Mouse (Mus musculus) cerebral cortex, adult 2 months (tissue): ENCODE measurements around the gene Vmn1r85.

Experiments used
- WGBS: fragments of 180-500 bp; shearing (Covaris S2); methylation state at CpG from one replicate; pipeline ENCODE4 v1.1.7; 2018; 5-methylcytosine and 5-hydroxymethylcytosine counted together

Gene Vmn1r85

GRCm38 (mm10) chr7:13095073-13095472, at the start of gene Vmn1r85:
TSS of gene Vmn1r85 (minus strand) at chr7:13095173.
- WGBS: 59% methylated on average over 3 of the region's 3 CpGs

- 93% methylated on average over 1 of the region's 1 CpGs for WGBS
Measured at GRCm38 (mm10) chr7:13140057-13140456, 45.1 kb upstream of the Vmn1r85 start, which contains the start of gene Vmn1r87. TSS of gene Vmn1r87 (minus strand) at chr7:13140157.

GRCm38 (mm10) chr7:13131856-13132255, 36.9 kb upstream of the Vmn1r85 start:
- 96% methylated on average over 2 of the region's 2 CpGs for WGBS

GRCm38 (mm10) chr7:13123554-13124153, 28.7 kb upstream of the Vmn1r85 start:
- WGBS: 2% methylated on average over 18 of the region's 34 CpGs

GRCm38 (mm10) chr7:13119817-13120216, 24.8 kb upstream of the Vmn1r85 start, which contains the start of gene Vmn1r86:
TSS of gene Vmn1r86 (minus strand) at chr7:13119917.

GRCm38 (mm10) chr7:13072293-13072692, 22.7 kb downstream of the Vmn1r85 start:
- 68% methylated on average over 5 of the region's 5 CpGs for WGBS

GRCm38 (mm10) chr7:13063399-13063798, 31.6 kb downstream of the Vmn1r85 start:
- 52% methylated on average over 2 of the region's 2 CpGs for WGBS

- 87% methylated on average over 9 of the region's 9 CpGs for WGBS
Measured at GRCm38 (mm10) chr7:13059536-13059935, 35.4 kb downstream of the Vmn1r85 start.

GRCm38 (mm10) chr7:13056913-13057700, 37.9 kb downstream of the Vmn1r85 start:
- 65% methylated on average over 8 of the region's 8 CpGs for WGBS

- under 1% methylated on average over 41 of the region's 41 CpGs for WGBS
Measured at GRCm38 (mm10) chr7:13054287-13055010, 40.5 kb downstream of the Vmn1r85 start, which contains the start of gene Mzf1. TSS of gene Mzf1 (minus strand) at chr7:13054764.

GRCm38 (mm10) chr7:13053961-13054286, 41.0 kb downstream of the Vmn1r85 start:
- WGBS: 1% methylated on average over 15 of the region's 15 CpGs

- WGBS: 90% methylated on average over 2 of the region's 2 CpGs
Measured at GRCm38 (mm10) chr7:13053501-13053900, 41.5 kb downstream of the Vmn1r85 start.

- 90% methylated on average over 13 of the region's 13 CpGs for WGBS
Measured at GRCm38 (mm10) chr7:13053001-13053400, 42.0 kb downstream of the Vmn1r85 start.

- 9% methylated on average over 2 of the region's 2 CpGs for whole genome bisulfite sequencing
Measured at GRCm38 (mm10) chr7:13046084-13046483, 48.9 kb downstream of the Vmn1r85 start.

GRCm38 (mm10) chr7:13044254-13044625, 50.7 kb downstream of the Vmn1r85 start:
- 10% methylated on average over 23 of the region's 23 CpGs for WGBS

- WGBS: 10% methylated on average over 88 of the region's 88 CpGs
Measured at GRCm38 (mm10) chr7:13043445-13044253, 51.3 kb downstream of the Vmn1r85 start.

- 59% methylated on average over 16 of the region's 16 CpGs for WGBS
Measured at GRCm38 (mm10) chr7:13043120-13043444, 51.9 kb downstream of the Vmn1r85 start.

- 83% methylated on average over 6 of the region's 6 CpGs for WGBS
Measured at GRCm38 (mm10) chr7:13042511-13042910, 52.5 kb downstream of the Vmn1r85 start.

GRCm38 (mm10) chr7:13041256-13041655, 53.7 kb downstream of the Vmn1r85 start:
- 92% methylated on average over 1 of the region's 1 CpGs for WGBS

- WGBS: 43% methylated on average over 1 of the region's 1 CpGs
Measured at GRCm38 (mm10) chr7:13039181-13039580, 55.8 kb downstream of the Vmn1r85 start.

- WGBS: 4% methylated on average over 15 of the region's 15 CpGs
Measured at GRCm38 (mm10) chr7:13038621-13039169, 56.3 kb downstream of the Vmn1r85 start.
